Mouse (Mus musculus) cerebellum, adult 9-11 months (tissue): ENCODE results near the gene Taok3.

Experiments
- DNase-seq: peaks from one replicate; pipeline ENCODE4 v3.0.0; 2022

Taok3 gene

DNA sequence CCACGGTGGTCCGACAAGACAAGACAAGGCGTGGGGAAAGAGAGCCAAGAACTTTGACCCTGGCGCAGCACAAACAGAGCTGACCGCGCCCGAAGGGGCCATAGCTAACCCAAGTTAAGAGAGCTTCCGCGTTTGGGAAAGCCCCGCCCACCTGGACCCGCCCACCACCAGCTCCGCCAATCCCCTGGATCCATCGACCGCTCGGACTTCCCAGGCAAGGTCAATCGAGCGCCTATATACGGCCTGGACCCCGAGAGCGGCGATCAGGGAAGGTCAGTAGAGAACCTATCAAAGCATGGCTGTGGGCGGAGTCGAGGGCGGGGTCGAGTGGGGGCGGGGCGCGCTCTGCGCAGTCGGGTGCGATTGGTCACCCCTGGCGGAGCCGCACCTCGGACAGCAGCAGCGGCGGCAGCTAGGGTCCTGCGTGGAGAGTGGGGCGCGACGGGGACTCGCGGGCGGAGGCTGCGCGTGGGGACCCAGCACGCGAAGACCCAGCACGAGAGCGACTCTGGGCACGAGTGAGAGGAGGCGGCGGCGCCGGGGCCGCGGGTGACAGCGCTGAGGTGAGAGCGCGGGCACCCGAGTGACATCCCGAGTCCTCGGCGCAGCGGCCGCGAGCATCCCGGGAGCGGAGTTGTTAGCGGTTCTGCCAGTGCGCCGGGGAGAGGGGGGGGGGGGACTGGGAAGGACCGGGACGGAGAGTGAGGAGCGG, at the start of gene Taok3:
Taok3 (plus strand) TSS at position 353 of the 712 bp plus-strand sequence.
- peak; percentile 99 for DNase-seq

DNA sequence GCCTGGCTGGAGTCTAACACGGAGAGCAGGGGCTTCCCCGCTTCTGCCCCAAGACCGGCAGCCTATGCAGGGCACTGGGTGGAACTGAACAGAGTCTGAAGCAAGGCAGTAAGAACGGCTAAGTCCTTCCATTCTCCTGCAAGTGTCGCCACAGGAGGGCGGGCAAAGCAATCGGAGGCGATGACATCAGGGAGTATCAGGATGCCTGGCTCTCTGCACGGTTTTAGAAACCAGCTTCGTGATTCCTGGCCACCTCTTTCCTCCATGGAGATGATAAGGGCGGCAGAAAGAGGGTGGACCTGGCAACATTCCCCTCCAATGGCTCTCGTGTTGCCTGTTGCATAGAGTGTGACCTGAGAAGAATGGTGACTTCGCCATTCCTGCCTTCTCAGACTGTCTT, 32.2 kb upstream of the Taok3 start:
- DNase-seq = peak; percentile 27

DNA sequence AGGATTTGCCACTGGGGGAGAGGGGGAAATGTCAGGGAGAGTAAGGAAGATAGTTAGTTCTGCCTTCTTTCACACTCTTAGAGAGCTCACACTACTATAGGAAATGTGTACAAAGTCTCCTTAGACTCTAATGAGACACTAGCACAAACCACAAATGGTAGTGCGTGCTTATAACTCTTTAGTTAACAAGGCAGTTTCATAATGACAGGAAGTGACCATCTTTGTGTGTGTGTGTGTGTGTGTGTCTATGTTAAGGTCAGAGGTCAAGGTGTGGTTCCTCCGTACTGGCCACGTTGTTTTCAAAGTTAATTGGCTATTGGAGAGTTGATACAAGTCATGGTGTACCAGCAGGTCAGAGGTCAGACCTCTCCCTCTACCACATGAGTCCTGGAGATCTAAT, 30.8 kb upstream of the Taok3 start:
- no peak for DNase-seq

DNA sequence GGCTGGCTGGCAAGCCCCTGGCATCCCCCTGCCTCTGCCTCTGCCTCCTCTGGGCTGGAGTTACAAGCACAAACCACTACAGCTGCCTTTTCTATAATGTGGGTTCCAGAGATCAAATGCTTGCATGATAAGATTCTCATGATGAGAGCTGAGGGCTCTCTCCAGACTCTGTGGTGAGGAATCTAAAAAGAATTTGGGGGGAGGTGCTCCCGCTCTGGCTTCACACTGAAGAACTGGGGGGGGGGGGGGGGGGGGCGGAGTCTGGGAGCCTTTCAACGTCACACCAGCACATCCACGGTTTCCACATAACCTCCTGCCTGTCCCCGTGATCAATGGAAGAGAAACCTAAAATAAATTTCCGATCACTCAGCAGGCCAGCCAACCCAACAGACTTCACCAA, 30.1 kb upstream of the Taok3 start:
- no peak for DNase-seq

DNA sequence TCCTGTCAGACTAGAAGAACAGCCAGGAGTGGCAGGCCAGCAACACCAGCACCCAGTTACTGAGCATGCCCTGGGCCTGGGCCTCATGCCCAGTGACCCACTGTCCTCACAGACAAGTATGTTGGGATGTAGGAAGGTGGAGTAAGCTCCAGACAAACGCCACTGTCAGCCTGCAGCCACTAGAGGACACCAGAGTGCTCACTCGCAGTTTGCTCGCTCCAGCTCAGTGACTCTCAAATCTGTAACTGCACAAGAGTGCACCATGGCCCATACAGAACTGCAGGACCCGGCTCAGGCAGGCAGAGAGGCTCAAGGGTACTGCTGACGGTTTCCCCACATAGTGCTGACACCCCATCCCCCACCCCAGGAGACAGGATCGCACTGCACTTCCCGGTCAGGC, 25.5 kb upstream of the Taok3 start:
- DNase-seq = peak; percentile 63

DNA sequence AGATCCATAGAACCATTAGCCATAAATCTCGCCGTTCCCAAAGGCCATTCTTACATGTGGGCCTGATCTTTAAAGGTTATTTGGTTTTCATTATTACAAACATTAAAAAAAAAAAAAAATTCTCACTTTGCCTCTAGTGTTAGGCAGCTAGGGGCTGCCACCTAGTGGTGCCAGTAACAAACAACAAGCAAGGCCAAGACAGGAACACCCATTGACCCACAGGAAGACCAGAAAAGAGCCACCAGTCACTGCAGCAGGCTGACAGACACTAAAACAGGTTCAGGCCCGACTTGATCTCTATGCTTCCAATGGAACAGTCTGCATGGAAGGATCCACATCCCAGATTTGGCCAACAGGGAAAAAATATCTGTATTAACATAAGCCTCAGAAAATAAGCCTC, 23.2 kb upstream of the Taok3 start:
- peak; percentile 67 for DNase-seq

DNA sequence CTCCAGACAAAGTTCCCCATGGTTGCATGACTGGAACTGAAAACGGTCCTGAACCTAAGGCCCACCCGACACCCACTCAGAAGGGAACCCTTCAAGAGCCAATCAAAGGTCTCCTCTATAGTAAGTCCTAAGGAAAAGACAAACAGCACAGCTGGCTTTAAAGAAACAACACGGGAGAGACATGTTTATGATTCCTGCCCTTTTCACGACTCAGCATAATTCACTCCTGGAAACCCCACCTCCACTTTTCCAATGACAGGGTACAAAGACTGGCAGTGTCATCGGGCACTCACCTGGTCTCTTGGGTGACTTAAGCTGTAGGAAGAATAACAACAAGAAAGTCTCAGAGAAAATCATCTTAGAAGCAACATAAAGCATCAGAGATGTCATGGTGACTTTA, 20.9 kb upstream of the Taok3 start:
- DNase-seq = no peak

DNA sequence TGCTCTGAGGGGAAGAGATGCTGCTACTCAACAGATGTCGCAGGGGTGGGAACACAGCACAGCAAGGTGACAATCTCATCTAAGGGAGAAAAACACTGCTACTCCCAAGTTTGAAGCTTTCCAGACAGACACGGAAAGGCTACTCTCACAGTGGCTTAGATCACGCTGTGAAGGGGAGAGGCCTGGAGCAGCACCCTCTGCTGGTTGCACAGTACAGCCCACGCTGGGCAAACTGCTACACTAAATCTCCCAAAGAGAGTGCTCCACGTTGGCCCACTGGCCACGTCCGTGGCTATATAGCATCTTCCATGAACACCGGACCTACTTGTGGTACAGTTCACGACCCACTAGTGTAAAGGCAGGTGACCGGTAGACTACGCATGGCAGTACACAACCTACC, 20.2 kb upstream of the Taok3 start:
- peak; percentile 21 for DNase-seq

DNA sequence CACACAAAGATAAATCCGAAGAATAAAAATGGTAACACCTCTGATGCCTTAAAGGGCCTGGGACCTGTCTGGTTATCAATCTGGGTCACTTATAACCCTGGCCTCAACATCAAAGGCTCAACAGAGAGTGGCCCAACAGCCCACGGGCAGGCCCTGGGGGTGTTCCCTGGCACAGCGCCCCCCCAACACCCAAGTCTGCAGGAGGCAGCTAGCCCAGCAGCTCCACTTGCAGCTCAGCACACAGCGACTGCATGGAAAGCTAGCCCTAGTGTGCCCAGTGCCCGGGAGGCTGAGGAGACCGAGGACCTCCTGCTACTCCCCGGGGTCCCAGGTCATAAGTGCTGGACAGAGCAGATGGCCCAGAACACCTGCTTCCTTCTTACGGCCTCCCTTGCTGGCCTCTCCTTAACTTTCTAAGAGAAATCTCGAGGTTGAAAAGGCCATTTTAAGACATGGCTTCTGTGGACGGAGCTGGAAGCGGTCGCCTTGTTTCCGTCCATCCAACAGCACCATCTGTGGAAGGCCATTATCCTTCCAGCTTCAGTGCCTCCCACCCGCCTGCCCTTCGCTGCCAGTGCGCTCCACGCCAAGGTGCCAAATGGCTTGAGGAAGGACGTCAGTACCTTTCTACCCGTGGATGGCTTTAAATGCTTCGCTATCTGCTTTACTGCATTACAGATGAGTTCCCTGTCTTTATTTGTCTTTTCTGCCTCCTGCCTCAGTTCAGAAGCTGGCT, 16.6 kb upstream of the Taok3 start:
- peak; percentile 79 for DNase-seq

DNA sequence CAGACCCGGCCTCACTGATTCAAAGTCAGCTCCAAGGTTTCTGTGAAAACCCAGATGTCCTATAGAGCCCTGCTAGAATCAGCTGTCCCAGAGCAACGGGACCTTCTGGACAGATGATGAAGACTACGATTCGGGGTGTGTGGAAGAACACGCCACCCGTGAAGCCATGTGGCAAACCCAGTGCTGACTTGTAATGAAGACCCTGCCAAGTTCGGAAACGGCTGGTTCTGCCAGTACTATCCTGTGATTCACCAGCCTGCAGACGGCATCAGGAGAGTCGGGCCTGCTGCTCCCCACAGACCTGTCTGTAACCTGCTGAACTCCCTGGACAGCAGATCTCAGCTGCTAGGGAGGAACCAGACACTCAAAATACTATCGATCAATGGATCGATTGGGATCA, 15.6 kb upstream of the Taok3 start:
- DNase-seq = peak; percentile 48

DNA sequence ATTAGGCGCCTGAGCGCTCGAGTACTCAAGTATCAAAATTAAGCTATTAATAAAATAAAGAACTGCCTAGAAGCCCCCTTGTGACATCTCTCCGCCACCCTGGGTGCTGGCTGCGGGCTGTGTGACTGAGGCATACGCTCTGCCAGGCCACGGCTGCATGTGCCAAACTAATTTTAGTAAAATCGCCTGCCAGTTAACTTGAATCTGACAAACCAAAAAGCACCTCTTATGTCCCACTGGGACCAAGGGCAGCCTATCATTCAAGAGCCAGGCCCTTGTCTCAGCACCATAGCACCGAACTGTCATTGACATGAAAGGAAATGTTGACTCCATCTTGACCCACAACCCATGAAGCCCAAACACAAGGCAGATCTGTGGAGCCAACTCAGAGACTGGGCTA, 14.2 kb upstream of the Taok3 start:
- no peak for DNase-seq

DNA sequence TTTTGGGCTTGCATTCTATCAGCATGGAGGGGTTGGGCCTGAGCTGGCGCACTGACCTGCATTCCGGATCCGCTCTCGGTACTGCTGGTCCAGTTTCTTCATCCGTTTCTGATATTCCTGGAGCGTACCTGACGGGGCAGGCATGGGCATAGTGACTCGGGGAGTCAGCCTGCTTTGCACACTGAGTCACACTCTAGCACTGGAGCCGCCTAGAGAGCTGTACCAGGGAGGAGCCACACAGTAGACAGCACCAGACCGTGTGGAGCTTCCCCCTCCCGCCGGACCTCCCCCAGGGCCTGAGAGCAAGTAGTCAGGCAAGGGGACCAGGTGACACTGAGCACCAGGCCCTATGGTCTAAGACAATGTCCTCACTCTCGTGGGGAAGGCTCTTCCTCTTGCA, 11.6 kb upstream of the Taok3 start:
- DNase-seq = no peak

DNA sequence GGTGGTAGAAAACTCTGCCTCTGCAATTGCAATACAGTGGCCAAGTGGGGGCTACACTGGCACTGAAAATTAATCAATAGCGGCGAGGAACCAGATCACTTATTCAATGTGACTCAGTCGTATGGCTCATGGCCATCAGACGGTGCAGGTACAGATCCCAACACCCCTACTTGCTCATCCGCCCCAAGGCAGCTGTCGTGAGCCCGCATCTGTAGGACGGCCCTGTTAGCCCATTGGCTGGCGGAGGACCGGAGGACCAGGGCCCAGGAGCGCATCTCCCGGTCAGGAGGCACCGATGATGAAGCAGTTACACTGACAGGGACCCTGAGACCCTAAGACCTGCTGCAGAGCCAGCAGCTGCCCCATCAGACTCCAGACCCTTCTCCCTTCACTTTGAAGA, 11.2 kb upstream of the Taok3 start:
- no peak for DNase-seq

DNA sequence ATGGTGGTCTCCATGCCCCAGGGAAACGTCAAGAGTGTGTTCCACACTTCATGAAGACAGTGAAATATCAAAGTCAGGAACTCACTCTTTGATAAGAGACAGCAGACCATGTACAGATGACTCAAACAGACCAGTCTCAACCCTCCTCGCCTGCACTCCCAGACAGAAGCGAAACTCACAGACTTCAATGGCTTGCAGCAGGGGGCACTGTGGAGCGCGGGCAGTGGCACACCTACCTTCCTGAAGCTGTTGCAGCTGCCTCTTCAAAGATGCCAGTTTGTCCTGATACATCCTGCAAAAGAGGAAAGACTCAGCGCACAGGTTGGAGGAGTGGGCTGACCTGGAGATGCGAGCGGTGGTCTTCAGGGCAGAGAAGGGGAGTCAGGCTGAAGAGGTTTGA, 10.4 kb upstream of the Taok3 start:
- peak; percentile 25 for DNase-seq

DNA sequence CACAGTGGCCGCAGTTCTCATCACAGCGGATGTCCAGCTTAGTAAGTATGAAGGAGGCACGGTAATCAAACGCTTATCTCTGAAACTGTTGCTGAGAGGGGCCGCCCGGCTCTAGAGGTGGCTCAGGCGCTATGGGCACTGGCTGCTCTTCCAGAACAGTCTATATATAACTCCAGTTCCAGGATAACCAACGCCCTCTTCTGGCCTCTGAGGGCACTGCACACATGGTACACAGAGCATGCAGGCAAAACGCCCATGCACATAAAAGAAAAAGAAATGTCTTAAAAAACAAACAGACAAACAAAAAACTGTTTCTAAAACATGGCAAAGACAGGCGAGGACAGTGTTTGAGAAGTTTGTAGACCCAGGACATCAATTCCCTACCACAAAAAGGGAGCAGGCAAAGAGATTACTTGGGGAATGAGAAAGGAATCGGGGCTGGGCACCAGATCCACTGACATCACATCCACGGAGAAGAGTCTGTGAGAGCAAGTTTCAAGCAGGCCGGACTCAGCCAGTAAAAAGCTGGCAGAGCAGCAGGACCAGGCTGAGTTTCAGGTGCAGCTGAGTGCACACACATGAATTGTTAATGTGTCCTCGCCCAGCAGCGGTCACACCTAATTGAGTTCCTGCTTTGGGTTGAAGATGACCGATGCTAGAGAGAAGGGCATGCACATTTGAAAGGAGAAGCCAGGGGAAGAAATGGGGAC, 8.7 kb upstream of the Taok3 start:
- DNase-seq = no peak

DNA sequence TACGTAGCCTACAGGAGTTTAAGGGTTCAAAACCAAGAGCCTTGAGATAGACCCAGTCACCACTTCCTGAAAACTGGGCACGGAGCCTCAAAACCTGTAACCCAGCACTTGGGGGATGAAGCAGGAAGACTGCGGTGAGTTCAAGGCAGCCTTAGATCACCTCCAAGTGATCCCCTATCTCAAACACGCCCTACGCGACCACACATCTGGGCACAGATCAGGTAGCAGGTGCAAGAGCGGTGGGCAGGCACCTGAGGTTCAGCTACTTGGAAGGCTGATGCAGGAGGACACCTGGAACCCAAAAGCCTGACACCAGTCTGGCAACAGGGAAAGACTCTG, 8.2 kb upstream of the Taok3 start:
- DNase-seq = no peak

DNA sequence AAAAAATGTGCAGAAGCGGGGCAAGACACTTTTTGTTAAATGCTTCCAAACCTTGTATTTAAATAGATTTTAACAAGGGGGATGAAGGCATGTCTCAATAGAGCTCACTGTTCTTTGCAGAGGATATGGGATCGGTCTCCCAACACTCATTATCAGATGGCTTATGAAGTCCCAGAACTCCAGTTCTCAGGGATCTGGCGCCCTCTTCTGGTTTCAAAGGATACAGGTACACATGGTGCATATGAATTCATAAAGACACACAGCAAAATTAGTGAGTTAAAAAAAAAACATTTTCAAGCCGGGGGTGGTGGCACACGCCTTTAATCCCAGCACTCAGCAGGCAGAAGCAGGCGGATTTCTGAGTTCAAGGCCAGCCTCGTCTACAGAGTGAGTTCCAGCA, 6.6 kb upstream of the Taok3 start:
- no peak for DNase-seq

DNA sequence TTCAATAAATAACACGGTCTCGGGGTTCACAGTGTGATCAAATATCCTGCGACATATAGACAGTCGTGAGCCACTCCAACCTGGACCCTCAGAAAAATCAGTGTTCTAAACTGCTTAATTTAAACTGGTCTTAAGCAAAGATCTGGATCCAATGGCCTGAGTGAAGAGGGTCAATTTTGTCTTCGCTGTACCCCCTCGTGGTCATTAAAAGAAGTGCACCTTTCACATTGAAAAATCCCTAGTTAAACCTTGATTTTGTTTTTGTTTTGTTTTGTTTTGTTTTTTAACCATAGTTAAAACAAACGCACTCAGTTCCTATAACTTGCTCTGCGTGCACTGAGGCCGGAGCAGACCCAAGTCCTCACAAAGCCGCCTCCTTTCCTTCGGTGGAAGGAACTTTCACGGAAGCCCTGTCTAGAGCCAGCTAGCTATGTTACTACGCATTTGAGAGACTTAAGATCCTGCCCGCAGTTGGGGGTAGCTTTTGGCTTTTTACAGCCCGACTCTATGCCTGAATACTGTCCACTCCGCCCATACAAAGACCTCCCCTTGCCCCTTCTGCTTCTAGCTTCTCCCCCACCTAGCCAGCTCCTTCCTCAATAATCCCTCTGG, 5.2 kb upstream of the Taok3 start:
- no peak for DNase-seq

DNA sequence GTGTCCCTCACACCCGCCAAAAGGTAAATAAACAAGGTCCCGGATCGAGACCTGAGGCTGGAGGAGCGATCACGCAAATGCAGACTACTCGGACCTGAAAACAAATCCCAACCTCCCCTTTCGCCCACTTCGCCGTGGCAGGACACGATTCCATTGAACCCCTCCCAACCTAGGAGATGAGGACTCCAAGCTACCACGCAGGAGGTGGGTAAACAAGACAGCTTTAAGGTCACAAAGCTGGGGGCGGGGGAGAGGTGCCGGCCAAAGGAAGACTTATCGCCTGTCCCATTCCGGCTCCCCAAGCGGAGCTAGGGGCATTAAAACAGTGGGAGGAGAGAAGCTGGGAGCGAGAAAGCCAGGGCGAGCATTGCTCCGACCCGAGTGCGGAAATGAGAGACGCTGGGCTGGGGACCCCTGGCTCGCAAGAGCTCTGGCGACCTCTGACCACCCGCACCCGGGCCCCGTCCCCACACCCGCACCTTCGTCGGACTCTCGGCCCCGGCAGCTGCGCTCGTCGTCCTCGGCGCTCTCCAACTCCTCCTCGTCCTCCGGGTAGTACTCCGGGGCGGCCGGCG, 4.6 kb upstream of the Taok3 start:
- DNase-seq = peak; percentile 70

DNA sequence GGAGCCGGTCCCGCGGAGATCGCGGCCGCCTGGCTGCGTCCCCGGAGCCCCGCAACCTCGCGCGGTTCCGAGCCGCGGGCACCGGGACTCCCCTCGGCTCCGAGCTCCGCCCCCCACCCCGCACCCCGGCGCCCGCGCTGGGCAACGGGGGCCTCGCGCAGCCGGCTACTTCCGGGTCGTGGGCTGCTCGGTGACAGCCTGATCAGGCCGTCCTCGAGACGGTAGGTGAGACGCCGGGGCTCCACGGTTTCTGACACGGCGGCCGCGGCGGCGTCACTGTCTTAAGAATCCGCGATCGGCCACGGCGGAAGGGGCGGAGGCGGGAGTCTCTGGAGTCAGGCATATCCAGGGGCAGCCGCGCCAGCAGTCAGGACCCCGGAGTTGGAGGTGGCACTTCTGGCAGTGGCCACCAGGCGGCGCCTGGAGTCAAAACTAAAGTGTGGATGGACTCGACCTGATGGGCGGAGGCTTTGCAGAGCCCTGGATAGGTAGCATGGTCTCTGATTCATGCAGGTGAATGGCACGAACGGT, 4.0 kb upstream of the Taok3 start, which contains the start of gene Suds3:
Suds3 (minus strand) TSS at position 278 of the 531 bp plus-strand sequence.
- DNase-seq = peak; percentile 96

DNA sequence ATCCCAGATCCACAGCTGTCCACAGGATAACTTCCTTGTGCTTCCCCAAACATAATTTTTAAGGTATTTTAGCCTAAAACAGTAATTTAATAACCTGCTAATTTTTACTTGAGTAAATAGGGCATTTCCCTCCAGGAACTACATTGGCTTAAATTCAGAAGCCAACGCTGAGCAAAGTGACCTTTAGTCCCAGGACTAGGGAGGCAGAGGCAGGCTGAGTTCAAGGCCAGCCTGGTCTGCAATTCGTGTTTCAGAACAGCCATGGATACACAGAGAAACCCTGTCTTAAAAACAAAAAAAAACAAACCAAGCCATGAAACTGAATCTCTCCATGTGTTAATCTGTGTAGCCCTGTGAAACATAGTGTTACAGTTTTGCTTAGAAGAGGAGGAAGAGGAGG, 3.3 kb upstream of the Taok3 start:
- DNase-seq = no peak

DNA sequence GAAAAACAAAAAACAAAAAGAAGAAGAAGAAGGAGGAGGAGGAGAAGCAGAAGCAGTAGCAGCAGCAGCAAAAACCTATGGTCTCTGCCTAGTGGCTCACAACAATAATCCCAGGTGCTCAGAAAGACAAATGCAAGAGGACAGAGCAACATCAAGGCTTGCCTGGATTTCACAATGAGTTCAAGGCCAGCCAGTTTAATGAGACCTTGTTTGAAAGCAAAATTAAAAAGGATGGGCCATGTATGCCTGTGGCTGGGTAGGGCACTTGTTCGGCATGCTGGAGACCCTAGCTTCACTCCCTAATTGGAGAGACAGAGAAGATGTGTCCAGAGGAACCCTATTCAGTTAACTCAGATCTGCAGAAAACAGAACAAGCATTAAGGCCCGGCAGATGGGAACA, 2.7 kb upstream of the Taok3 start:
- DNase-seq = no peak

DNA sequence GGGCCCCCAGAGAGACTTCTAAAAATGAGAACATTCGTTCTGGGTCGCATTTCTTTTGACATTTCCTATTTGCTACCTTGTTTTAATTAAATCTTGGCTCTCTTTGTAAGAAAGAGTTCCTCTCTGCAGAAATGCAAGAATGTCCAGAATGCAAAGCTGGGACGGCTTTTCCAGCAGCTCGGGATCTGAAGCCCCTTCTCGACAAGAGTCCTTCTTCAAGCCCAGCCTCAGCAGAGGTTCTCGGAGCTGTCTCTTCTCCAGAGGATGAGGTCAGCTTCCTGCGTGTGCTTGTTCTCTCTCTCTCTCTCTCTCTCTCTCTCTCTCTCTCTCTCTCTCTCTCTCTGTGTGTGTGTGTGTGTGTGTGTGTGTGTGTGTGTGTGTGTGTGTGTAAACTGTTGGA, 2.2 kb upstream of the Taok3 start:
- DNase-seq = no peak
